Mouse (Mus musculus): ENCODE measurements at regions not wholly inside any gene's neighbourhood (a gene's known extent, or its start where the extent isn't known, plus 50 kb on each side); places are given as distances from the start of the nearest gene placed in this dataset.

DNA sequence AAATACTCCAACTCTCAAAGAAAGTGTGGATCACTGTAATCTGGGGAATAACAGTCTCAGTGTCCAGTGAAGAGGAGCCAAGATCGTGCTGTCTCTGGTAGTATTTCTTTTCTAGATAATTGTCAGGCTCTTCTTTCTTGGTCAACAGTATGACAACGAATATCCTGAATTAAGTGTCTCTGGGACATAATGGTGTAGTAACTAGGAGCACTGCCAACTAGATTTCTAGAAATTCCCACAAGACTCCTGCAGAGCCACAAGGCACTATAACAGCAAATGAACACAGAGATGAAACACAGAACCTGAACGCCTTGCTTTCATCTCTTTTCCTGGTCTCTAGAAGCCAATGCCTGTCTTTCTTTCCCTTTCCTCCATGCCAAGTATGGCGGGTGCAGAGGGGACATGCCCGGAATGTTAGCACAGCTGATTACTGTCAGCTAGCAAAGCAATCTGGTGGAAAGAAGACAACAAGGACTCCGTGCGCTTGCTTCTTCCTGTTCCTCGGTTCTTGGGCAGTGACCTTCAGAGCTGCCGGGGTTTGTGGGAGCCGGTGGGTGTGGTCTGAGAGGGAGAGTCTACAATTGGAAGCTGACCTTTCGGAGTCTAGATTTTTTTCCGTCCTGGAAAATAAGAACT lies 122.7 kb upstream of the Adamts9 start:
- ATAC-seq (ENCODE audit: poor library complexity, severe bottlenecking) = no peak; the same call in 1 of the 2 replicates

DNA sequence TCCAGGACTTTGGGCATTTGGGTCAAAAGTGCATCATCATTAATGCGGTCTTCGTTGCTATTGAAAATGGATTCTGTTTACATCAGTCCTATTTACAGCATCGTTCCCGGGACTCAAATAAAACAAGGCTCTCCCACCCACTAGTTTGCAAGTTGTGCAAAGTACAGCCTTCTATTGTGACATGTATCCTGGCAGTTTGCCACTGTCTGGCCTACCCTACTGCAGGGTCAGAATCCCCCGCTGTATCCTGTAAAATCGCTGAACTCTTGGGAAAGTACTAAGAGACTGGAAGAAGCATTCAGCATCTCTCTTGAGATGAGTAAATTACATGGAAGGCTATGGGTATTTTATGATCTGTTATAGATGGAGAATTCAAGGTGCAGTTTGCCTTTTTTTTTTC lies 122.1 kb upstream of the Adamts9 start:
- ATAC-seq (ENCODE audit: poor library complexity, severe bottlenecking) = no peak

DNA sequence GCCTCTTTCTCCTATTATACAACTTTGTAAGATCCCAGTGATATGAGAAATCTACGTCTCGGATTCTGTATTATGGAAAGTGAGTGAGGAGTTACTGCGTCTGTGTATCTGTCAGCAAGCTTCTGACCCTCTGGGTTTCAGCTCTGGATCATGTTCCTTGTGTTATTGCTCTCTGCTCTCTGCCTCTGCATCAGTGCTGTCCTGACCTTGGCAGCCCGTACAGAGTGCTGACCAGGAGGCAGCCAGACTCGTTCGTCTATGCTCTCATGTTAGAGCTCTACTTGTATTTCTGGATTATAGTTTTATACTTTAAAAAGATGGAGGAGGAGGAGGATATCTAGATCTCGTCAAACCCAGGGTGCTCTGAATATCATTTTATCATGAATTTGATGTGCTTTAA lies 121.1 kb upstream of the Adamts9 start:
- ATAC-seq (ENCODE audit: poor library complexity, severe bottlenecking) = no peak

DNA sequence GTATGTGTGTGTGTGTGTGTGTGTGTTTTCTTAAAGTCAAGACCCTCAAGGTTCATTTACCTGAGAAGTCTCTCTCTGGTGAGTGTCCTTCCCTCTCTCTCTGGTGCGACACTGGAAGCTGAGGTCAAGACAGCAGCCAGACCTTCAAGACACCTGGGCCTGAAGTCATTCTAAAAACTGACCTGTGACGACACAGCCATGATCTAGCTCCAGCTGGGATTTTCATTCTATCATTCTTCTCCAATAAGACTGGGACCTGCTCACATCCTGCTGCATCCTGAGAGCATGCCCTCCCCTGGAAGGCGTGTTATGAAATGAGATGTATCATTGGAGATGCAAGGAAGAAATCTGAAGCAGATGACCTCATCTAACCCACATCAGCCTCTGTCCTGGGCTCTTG lies 118.4 kb upstream of the Adamts9 start:
- ATAC-seq (ENCODE audit: poor library complexity, severe bottlenecking) = no peak

DNA sequence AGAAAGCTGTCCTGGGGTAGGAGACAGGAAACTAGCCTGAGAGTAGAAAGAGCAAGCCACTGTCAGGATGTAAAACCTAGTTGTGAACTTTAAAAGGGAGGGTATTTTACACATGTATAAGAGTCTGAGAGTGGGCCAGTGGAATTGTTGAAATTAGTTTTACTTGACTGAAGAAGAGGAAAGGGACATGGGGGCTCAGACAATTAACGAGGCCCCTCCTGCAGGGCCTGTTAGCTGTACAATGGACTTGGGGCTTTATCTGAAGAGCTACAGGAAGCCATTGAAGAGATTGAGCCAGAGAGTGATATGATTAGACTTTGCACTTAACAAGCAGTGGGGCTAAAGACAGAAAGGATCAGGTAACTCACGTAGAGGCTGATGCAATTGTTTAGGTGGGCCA lies 102.2 kb upstream of the Adamts9 start:
- ATAC-seq (ENCODE audit: poor library complexity, severe bottlenecking) = no peak

- no peak for ATAC-seq (ENCODE audit: poor library complexity, severe bottlenecking)
These were observed 97.7 kb upstream of the Adamts9 start for GRCm38 (mm10) chr6:93041041-93041440.

GRCm38 (mm10) chr6:93031812-93032330 lies 88.6 kb upstream of the Adamts9 start:
- no peak for ATAC-seq (ENCODE audit: poor library complexity, severe bottlenecking)

- no peak for ATAC-seq (ENCODE audit: poor library complexity, severe bottlenecking)
These were observed 83.1 kb upstream of the Adamts9 start for GRCm38 (mm10) chr6:93026068-93027022.

DNA sequence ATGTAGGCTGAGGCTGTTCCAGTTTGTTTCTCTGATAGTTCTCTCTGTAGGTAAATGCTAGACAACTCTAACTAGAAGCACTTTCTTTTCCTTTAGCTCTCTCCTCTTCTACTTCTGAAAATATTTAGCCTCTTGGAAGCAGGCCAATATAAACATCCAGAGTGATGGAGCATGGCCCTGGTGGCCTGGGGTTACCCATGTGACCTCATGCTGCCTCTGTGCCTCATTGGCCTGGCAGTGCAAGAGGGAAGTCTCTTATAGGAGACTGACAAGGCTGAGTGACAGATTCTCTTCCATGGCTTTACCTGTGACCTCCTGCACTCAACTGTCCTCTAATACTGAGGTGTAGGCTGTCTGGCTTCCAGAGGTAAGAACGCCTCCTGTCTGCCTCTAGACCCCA lies 71.2 kb upstream of the Adamts9 start:
- no peak for ATAC-seq (ENCODE audit: poor library complexity, severe bottlenecking)

- no peak for ATAC-seq (ENCODE audit: poor library complexity, severe bottlenecking)
These were observed 68.6 kb upstream of the Adamts9 start for GRCm38 (mm10) chr6:93011906-93012305.

DNA sequence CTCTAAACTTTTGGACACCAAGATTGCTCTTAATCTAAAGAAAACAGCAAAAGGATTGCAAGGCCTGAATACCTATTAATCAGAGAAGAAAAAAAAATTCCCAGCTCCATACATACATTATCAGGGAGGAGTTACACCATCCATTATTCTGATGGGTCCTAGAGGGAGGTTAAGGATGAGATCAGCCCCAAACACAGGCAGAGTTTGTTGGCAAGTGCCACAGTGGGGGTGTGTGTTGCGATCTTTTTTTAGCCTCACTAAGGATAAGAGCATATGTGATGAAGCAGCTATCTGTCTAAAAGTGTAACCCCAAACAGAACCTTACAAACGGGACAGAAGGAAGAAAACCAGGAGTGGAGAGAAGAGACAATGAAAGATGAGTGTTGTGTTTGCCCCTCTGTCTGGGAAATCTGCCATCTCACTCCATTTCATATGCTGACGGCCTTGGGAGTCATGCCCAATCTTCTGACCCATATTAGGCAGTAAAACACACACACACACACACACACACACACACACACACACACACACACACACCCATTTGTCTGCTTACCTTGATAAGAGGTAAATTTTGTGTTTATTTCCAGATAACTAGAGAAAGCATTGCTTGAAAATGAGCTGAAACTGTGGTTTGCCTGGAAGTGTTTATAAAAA lies 61.4 kb upstream of the Adamts9 start:
- ATAC-seq (ENCODE audit: poor library complexity, severe bottlenecking) = no peak

GRCm38 (mm10) chr6:93003812-93004211 lies 60.5 kb upstream of the Adamts9 start:
- ATAC-seq (ENCODE audit: poor library complexity, severe bottlenecking) = no peak

DNA sequence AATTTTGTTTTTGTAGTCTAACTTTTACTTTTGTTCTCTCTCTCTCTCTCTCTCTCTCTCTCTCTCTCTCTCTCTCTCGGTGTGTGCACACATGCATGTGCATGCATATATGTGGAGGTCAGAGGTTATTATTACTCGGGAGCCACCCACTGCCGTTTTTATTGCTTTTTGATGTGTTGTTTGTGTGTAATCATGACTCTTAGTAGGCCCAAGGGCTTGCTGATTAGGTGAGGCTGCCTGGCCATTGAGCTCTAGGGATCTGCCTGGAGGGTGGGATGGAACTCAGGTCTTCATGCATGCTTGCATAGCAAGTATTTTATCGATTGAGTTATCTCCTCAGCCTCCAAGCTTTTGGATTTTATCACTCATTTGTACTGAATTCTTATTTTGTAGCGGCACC lies 50.4 kb upstream of the Adamts9 start:
- no peak for ATAC-seq (ENCODE audit: poor library complexity, severe bottlenecking)

Measured in megakaryocyte, adult 5-6 weeks (primary cell).